20 mouse cellular contexts compared by ENCODE assay signal in genomic region chr9:120697749-120698148, GRCm38 (mm10).
DNase-seq lines count a peak whose midpoint lies in the region; ATAC-seq and TF ChIP-seq lines count a peak whose summit lies in the region.
"Had no signal": no experiment of that assay in that cellular context is flagged by ENCODE, and none has a peak within 500 bp of the region (broad histone marks: within the 10 kb centered on the region; RNA-seq: fewer than 3 reads in every experiment).

No protein-coding gene starts in this region.

- TF ChIP-seq CTCF in midbrain, postnatal 0 days (IDR thresholded peaks at IDR 0.05) = no peak
- no peak for TF ChIP-seq CTCF in liver, postnatal 0 days (IDR thresholded peaks at IDR 0.05; ENCODE audit: low read depth)

- H3K4me2 ChIP-seq in hindbrain, embryonic 11.5 days (replicated peaks; ENCODE audit: low read depth, low read length) = no peak overlapping the region
- H3K4me2 ChIP-seq in midbrain, postnatal 0 days (ENCODE audit: low read depth, low read length, poor library complexity, severe bottlenecking) = no peak overlapping the region
- H3K4me2 ChIP-seq in midbrain, embryonic 14.5 days (ENCODE audit: low read length) = no peak overlapping the region
- no peak overlapping the region for H3K4me2 ChIP-seq in limb, embryonic 12.5 days
- H3K4me2 ChIP-seq in liver, postnatal 0 days (ENCODE audit: low read depth, low read length) = no peak overlapping the region
- H3K4me2 ChIP-seq: embryonic facial prominence, embryonic 13.5 days; forebrain, embryonic 15.5 days; midbrain, embryonic 15.5 days had no signal

- no peaks in the 10 kb centered on the region for H3K27me3 ChIP-seq in hindbrain, embryonic 10.5 days (ENCODE audit: insufficient read depth, poor library complexity, severe bottlenecking)
- H3K27me3 ChIP-seq in hindbrain, embryonic 11.5 days (ENCODE audit: control insufficient read depth, insufficient read depth, low read length) = no peaks in the 10 kb centered on the region
- H3K27me3 ChIP-seq in midbrain, postnatal 0 days (ENCODE audit: insufficient read depth, low read length) = no peaks in the 10 kb centered on the region
- no peaks in the 10 kb centered on the region for H3K27me3 ChIP-seq in midbrain, embryonic 14.5 days (ENCODE audit: control insufficient read depth, insufficient read depth, low read length)
- H3K27me3 ChIP-seq in limb, embryonic 12.5 days = no peaks in the 10 kb centered on the region
- no peaks in the 10 kb centered on the region for H3K27me3 ChIP-seq in liver, postnatal 0 days (ENCODE audit: insufficient read depth, low read length)
- H3K27me3 ChIP-seq: embryonic facial prominence, embryonic 13.5 days; forebrain, embryonic 15.5 days; midbrain, embryonic 15.5 days had no signal

- no peak for ATAC-seq in hindbrain, embryonic 11.5 days (ENCODE audit: low FRiP score)
- ATAC-seq in midbrain, postnatal 0 days (ENCODE audit: low FRiP score) = no peak
- no peak for ATAC-seq in midbrain, embryonic 14.5 days (ENCODE audit: low FRiP score, low TSS enrichment)
- ATAC-seq in limb, embryonic 12.5 days (ENCODE audit: insufficient number of reproducible peaks, insufficient read depth, low FRiP score, low TSS enrichment, low read depth) = no peak
- no peak for ATAC-seq in liver, postnatal 0 days
- ATAC-seq: forebrain, embryonic 15.5 days; midbrain, embryonic 15.5 days had no signal

- H3K36me3 ChIP-seq in hindbrain, embryonic 10.5 days = no peaks in the 10 kb centered on the region
- H3K36me3 ChIP-seq in hindbrain, embryonic 11.5 days (ENCODE audit: control insufficient read depth, insufficient read depth, low read length) = no peaks in the 10 kb centered on the region
- H3K36me3 ChIP-seq in midbrain, postnatal 0 days (ENCODE audit: insufficient read depth, low read length) = no peaks in the 10 kb centered on the region
- no peaks in the 10 kb centered on the region for H3K36me3 ChIP-seq in midbrain, embryonic 14.5 days (ENCODE audit: control insufficient read depth, insufficient read depth, low read length)
- H3K36me3 ChIP-seq in limb, embryonic 12.5 days = no peaks in the 10 kb centered on the region
- no peaks in the 10 kb centered on the region for H3K36me3 ChIP-seq in liver, postnatal 0 days (replicated peaks; ENCODE audit: insufficient read depth, low read length)
- H3K36me3 ChIP-seq: embryonic facial prominence, embryonic 13.5 days; forebrain, embryonic 15.5 days; midbrain, embryonic 15.5 days had no signal

- H3K27ac ChIP-seq in hindbrain, embryonic 10.5 days = peak overlapping the region; percentile 53
- H3K27ac ChIP-seq in hindbrain, embryonic 11.5 days (ENCODE audit: low read depth, low read length) = no peak overlapping the region
- no peak overlapping the region for H3K27ac ChIP-seq in midbrain, postnatal 0 days (ENCODE audit: low read depth, low read length)
- H3K27ac ChIP-seq in midbrain, embryonic 14.5 days (replicated peaks; ENCODE audit: low read depth, low read length) = no peak overlapping the region
- peak overlapping the region; percentile 41; the same call in 1 of the 2 replicates for H3K27ac ChIP-seq in limb, embryonic 12.5 days
- no peak overlapping the region for H3K27ac ChIP-seq in liver, postnatal 0 days (ENCODE audit: low read depth)
- H3K27ac ChIP-seq: embryonic facial prominence, embryonic 13.5 days; forebrain, embryonic 15.5 days; midbrain, embryonic 15.5 days had no signal

- WGBS in hindbrain, embryonic 10.5 days = 86% methylated on average over 7 of the region's 7 CpGs
- WGBS in hindbrain, embryonic 11.5 days = 68% methylated on average over 7 of the region's 7 CpGs
- 79% methylated on average over 7 of the region's 7 CpGs for WGBS in midbrain, postnatal 0 days
- WGBS in midbrain, embryonic 14.5 days = 79% methylated on average over 7 of the region's 7 CpGs
- 67% methylated on average over 7 of the region's 7 CpGs for WGBS in limb, embryonic 12.5 days
- WGBS in liver, postnatal 0 days (ENCODE audit: insufficient replicate concordance) = 89% methylated on average over 7 of the region's 7 CpGs

- H3K4me3 ChIP-seq in hindbrain, embryonic 10.5 days = no peak overlapping the region
- no peak overlapping the region for H3K4me3 ChIP-seq in hindbrain, embryonic 11.5 days (ENCODE audit: low read depth, low read length)
- H3K4me3 ChIP-seq in midbrain, postnatal 0 days (ENCODE audit: low read depth, low read length) = no peak overlapping the region
- H3K4me3 ChIP-seq in midbrain, embryonic 14.5 days (replicated peaks; ENCODE audit: low read depth, low read length) = no peak overlapping the region
- no peak overlapping the region for H3K4me3 ChIP-seq in limb, embryonic 12.5 days (replicated peaks)
- H3K4me3 ChIP-seq in liver, postnatal 0 days (ENCODE audit: low read depth, low read length) = no peak overlapping the region
- H3K4me3 ChIP-seq: embryonic facial prominence, embryonic 13.5 days; forebrain, embryonic 15.5 days; midbrain, embryonic 15.5 days had no signal

- H3K4me1 ChIP-seq in hindbrain, embryonic 10.5 days (replicated peaks) = peaks cover 15% of the 10 kb centered on the region
- H3K4me1 ChIP-seq in hindbrain, embryonic 11.5 days (replicated peaks; ENCODE audit: control insufficient read depth, insufficient read depth, low read length) = no peaks in the 10 kb centered on the region
- no peaks in the 10 kb centered on the region for H3K4me1 ChIP-seq in midbrain, postnatal 0 days (ENCODE audit: insufficient read depth, low read length)
- peaks cover 5% of the 10 kb centered on the region; the same call in 1 of the 2 replicates for H3K4me1 ChIP-seq in midbrain, embryonic 14.5 days (ENCODE audit: control insufficient read depth, insufficient read depth, low read length)
- peaks cover 6% of the 10 kb centered on the region; the same call in 1 of the 2 replicates for H3K4me1 ChIP-seq in limb, embryonic 12.5 days (replicated peaks)
- no peaks in the 10 kb centered on the region for H3K4me1 ChIP-seq in liver, postnatal 0 days (ENCODE audit: insufficient read depth)

- no peaks in the 10 kb centered on the region for H3K9me3 ChIP-seq in hindbrain, embryonic 10.5 days
- no peaks in the 10 kb centered on the region for H3K9me3 ChIP-seq in hindbrain, embryonic 11.5 days (ENCODE audit: control insufficient read depth, low read length)
- no peaks in the 10 kb centered on the region for H3K9me3 ChIP-seq in midbrain, postnatal 0 days (ENCODE audit: low read length)
- H3K9me3 ChIP-seq in midbrain, embryonic 14.5 days (ENCODE audit: control insufficient read depth, low read length) = no peaks in the 10 kb centered on the region
- no peaks in the 10 kb centered on the region for H3K9me3 ChIP-seq in limb, embryonic 12.5 days
- no peaks in the 10 kb centered on the region for H3K9me3 ChIP-seq in liver, postnatal 0 days (ENCODE audit: low read length)
- H3K9me3 ChIP-seq: embryonic facial prominence, embryonic 13.5 days; forebrain, embryonic 15.5 days; midbrain, embryonic 15.5 days had no signal

- DNase-seq in hindbrain, embryonic 10.5 days (ENCODE audit: low spot score) = no peak
- no peak for DNase-seq in hindbrain, embryonic 11.5 days (ENCODE audit: low spot score)
- peak; percentile 58 for DNase-seq in midbrain, postnatal 0 days (ENCODE audit: low spot score)
- no peak for DNase-seq in midbrain, embryonic 14.5 days
- DNase-seq in cerebellum, postnatal 10 days = peak; percentile 89 to 94
- no peak for DNase-seq in right cerebral cortex, adult 18-20 months
- no peak for DNase-seq in liver, postnatal 0 days
- DNase-seq: adrenal gland, postnatal 25 days; heart, postnatal 4 days; kidney, adult 11 months; kidney, postnatal 10 days; liver; lung, adult 18-20 months; lung, postnatal 14 days; retina, postnatal 1 day; thymus, postnatal 25 days had no signal

- no peak for TF ChIP-seq EP300 in liver, postnatal 0 days (IDR thresholded peaks at IDR 0.05; ENCODE audit: low read depth)

- H3K9ac ChIP-seq in hindbrain, embryonic 11.5 days (ENCODE audit: low read depth, low read length) = no peak overlapping the region
- H3K9ac ChIP-seq in midbrain, postnatal 0 days (replicated peaks; ENCODE audit: low read length, poor library complexity, severe bottlenecking) = no peak overlapping the region
- H3K9ac ChIP-seq in midbrain, embryonic 14.5 days (replicated peaks; ENCODE audit: low read length) = no peak overlapping the region
- H3K9ac ChIP-seq in limb, embryonic 12.5 days (replicated peaks) = no peak overlapping the region
- no peak overlapping the region for H3K9ac ChIP-seq in liver, postnatal 0 days (replicated peaks)
- H3K9ac ChIP-seq: embryonic facial prominence, embryonic 13.5 days; forebrain, embryonic 15.5 days; midbrain, embryonic 15.5 days had no signal

Comparison
In these comparisons a context has a peak if more than half of its experiments do, and no peak if none do; other contexts are left out.
1. DNase-seq: peak in midbrain, postnatal 0 days (single experiment) and cerebellum, postnatal 10 days (2 of 2); none in hindbrain, embryonic 10.5 days (single experiment), hindbrain, embryonic 11.5 days (single experiment), midbrain, embryonic 14.5 days (single experiment), right cerebral cortex, adult 18-20 months (single experiment) and liver, postnatal 0 days (single experiment).
2. H3K27ac ChIP-seq: peak in hindbrain, embryonic 10.5 days (single experiment) and limb, embryonic 12.5 days (single experiment); none in hindbrain, embryonic 11.5 days (single experiment), midbrain, postnatal 0 days (single experiment), midbrain, embryonic 14.5 days (single experiment) and liver, postnatal 0 days (single experiment).